Mouse (Mus musculus): ENCODE data around the gene Arid3b. TPM values are rescaled to one million over a fixed set of nuclear protein-coding genes. Genes with fewer than 3 reads are reported as not detected.

Gene Arid3b
- polyA plus RNA-seq, 1 experiment from 2014 or later = 12.3 TPM

DNA sequence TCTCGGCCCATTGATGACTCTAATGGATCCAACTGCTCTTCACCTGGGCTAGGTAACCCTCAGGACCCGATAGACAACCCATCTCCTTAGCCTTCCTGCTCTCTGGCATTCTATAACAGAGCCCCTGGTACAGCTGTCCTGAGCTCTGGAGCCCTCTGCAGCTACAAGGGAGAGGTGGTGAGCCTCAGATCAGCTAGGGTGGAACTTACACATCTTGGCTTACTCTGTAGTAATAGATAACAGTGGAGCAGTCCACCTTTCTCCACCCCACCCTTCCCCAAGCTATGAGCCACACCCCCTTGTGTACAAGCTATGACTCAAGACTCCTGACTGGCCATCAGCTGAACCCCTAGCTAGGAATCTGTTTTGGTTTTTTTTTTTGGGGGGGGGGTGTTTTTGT lies 65.8 kb downstream of the Arid3b start:
- H3K4me3 ChIP-seq = no peak overlapping the region
- WGBS = 98% methylated on average over 2 of the region's 2 CpGs

GRCm38 (mm10) chr9:57770214-57770613 lies 66.4 kb downstream of the Arid3b start:
- no peak for ATAC-seq
- peaks cover 12% of the 10 kb centered on the region for H3K4me1 ChIP-seq
- no peak overlapping the region for H3K9ac ChIP-seq
- 90% methylated on average over 1 of the region's 1 CpGs for WGBS
- no peak overlapping the region for H3K4me3 ChIP-seq
- H3K27ac ChIP-seq = no peak overlapping the region
- H3K4me2 ChIP-seq = no peak overlapping the region
- no peaks in the 10 kb centered on the region for H3K27me3 ChIP-seq
- no peaks in the 10 kb centered on the region for H3K9me3 ChIP-seq (replicated peaks)
- H3K36me3 ChIP-seq (ENCODE audit: poor library complexity, severe bottlenecking) = no peaks in the 10 kb centered on the region

More for the DNA sequence above, 65.8 kb downstream of the Arid3b start:
- ATAC-seq = no peak
- no peaks in the 10 kb centered on the region for H3K36me3 ChIP-seq (ENCODE audit: poor library complexity, severe bottlenecking)
- peaks cover 12% of the 10 kb centered on the region for H3K4me1 ChIP-seq
- H3K9ac ChIP-seq = no peak overlapping the region
- H3K4me2 ChIP-seq = no peak overlapping the region
- no peaks in the 10 kb centered on the region for H3K27me3 ChIP-seq
- H3K27ac ChIP-seq = no peak overlapping the region
- H3K9me3 ChIP-seq (replicated peaks) = no peaks in the 10 kb centered on the region

- Histone ChIP-seq H3K4me2 (no peak overlapping the region), H3K27ac (no peak overlapping the region), H3K9ac (no peak overlapping the region), H3K4me1 (peaks cover 12% of the 10 kb centered on the region), H3K27me3 (no peaks in the 10 kb centered on the region), H3K36me3 (ENCODE audit: poor library complexity, severe bottlenecking) (no peaks in the 10 kb centered on the region), H3K9me3 (replicated peaks) (no peaks in the 10 kb centered on the region), H3K4me3 (no peak overlapping the region)
- ATAC-seq = no peak
- 77% methylated on average over 2 of the region's 2 CpGs for WGBS
Observed at GRCm38 (mm10) chr9:57769539-57770069, 67.0 kb downstream of the Arid3b start.

GRCm38 (mm10) chr9:57767231-57767630 lies 69.4 kb downstream of the Arid3b start:
- ATAC-seq = no peak
- no peaks in the 10 kb centered on the region for H3K36me3 ChIP-seq (ENCODE audit: poor library complexity, severe bottlenecking)
- no peaks in the 10 kb centered on the region for H3K9me3 ChIP-seq (replicated peaks)
- WGBS = 96% methylated on average over 4 of the region's 4 CpGs
- H3K27ac ChIP-seq = no peak overlapping the region
- H3K4me3 ChIP-seq = no peak overlapping the region
- peaks cover 32% of the 10 kb centered on the region for H3K4me1 ChIP-seq
- no peaks in the 10 kb centered on the region for H3K27me3 ChIP-seq
- no peak overlapping the region for H3K4me2 ChIP-seq
- no peak overlapping the region for H3K9ac ChIP-seq

DNA sequence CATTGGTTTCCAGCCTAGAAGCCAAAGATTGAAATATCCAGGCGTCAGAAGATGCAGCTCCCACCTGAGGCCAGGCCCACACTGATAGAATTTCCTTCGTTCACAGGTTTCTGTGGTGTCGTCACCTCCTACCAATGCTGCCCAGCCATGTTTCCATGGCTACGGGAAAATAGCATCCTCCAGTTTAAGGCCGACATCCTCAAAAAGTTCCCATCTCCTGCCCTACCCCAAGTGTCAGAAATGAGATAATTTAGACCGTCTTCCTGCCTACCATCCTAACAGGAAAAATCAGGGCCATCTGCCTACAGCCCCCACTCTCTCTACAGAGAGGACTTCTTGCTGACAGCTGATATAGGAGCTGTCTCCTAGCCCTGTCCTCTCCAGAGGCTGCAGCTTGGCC lies 70.2 kb downstream of the Arid3b start:
- ATAC-seq = no peak
- Histone ChIP-seq H3K27ac (peak overlapping the region; percentile 99), H3K27me3 (no peaks in the 10 kb centered on the region), H3K9me3 (replicated peaks) (no peaks in the 10 kb centered on the region), H3K4me1 (peaks cover 40% of the 10 kb centered on the region), H3K4me3 (peak overlapping the region; percentile 95), H3K4me2 (peak overlapping the region; percentile 79), H3K36me3 (ENCODE audit: poor library complexity, severe bottlenecking) (peaks cover 4% of the 10 kb centered on the region), H3K9ac (peak overlapping the region; percentile 98)
- 36% methylated on average over 6 of the region's 6 CpGs for WGBS

DNA sequence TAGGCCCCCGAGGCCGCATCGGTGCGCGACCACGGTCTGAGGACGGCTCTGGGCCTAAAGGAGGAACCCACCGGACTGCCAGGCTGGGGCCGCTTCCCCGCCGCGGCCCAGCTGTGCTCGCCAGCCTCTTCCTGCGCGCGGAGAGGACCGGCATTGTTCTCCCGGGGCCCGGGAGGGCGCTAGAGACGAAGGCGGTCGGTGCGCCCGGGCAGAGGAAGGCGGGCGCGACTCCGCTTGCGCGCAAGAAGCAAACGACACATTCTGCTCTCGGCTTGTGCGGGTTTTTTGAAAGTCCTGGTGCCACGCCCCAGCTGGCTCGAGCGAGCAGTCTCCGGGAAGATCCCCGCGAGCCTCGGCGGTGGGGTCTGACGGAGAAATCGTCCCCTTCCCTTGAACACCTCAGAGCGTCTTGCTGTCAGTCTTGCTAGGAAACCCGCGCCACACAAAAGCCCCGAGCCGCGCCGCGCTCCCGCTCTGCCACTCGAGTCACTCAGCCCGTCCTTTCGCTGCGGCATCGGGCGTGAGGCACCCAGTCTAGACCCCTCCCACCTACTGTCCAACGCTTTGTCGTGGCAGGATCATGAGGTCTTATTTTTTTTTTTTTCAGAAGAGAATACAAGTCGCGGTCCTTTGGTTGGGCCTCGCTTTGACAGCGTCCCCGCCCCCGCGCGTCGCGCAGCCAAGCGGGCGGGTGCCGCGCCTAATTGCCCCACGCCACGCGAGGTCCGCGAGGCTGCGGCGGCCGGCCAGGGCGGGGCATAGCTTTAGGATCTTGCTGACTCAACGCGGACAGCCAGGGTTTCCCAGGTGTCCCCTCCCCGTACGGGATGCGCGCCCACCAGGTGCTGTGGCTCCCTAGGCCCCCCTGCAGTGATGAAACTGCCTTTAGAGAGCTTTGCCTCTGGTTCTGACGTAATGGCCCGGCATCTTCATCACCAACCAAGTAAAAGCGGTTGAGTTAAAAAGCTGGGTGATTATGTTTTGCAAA lies 70.9 kb downstream of the Arid3b start, which contains the start of gene Clk3:
Clk3 (minus strand) TSS at position 497 of the 988 bp plus-strand sequence.
- Histone ChIP-seq H3K36me3 (ENCODE audit: poor library complexity, severe bottlenecking) (peaks cover 11% of the 10 kb centered on the region), H3K9ac (peak within 1 kb of the TSS; percentile 98), H3K4me2 (peak within 1 kb of the TSS; percentile 79), H3K27me3 (no peaks in the 10 kb centered on the region), H3K4me3 (peak within 1 kb of the TSS; percentile 95), H3K4me1 (peaks cover 41% of the 10 kb centered on the region), H3K27ac (peak within 1 kb of the TSS; percentile 99), H3K9me3 (replicated peaks) (no peaks in the 10 kb centered on the region)
- peak; percentile 42 for ATAC-seq
- under 1% methylated on average over 89 of the region's 93 CpGs for WGBS

DNA sequence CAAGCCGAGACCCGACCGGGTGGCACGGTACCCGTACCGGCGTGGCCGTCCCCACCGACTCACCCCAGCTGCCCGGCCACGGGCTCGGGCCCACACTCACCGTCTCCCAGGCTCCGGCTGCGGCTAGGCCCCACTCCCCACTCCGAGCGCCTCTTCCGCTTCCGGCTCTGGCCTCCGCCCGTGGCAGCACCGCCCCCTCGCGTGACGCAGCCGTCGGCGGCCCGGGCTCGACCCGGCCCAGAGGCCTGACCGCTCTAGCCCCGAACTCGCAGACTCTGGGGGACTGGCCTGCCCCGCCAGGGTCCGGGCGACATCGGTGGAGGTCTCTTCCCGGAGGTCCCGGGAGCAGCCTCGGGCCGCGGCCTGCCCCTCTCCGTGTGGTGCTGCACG lies 71.6 kb downstream of the Arid3b start:
- peak overlapping the region; percentile 98 for H3K9ac ChIP-seq
- H3K27ac ChIP-seq = peak overlapping the region; percentile 99
- peaks cover 41% of the 10 kb centered on the region for H3K4me1 ChIP-seq
- peak overlapping the region; percentile 79 for H3K4me2 ChIP-seq
- WGBS = under 1% methylated on average over 44 of the region's 45 CpGs
- H3K4me3 ChIP-seq = peak overlapping the region; percentile 95
- no peaks in the 10 kb centered on the region for H3K27me3 ChIP-seq
- H3K36me3 ChIP-seq (ENCODE audit: poor library complexity, severe bottlenecking) = peaks cover 18% of the 10 kb centered on the region
- no peaks in the 10 kb centered on the region for H3K9me3 ChIP-seq (replicated peaks)
- ATAC-seq = peak; percentile 93

DNA sequence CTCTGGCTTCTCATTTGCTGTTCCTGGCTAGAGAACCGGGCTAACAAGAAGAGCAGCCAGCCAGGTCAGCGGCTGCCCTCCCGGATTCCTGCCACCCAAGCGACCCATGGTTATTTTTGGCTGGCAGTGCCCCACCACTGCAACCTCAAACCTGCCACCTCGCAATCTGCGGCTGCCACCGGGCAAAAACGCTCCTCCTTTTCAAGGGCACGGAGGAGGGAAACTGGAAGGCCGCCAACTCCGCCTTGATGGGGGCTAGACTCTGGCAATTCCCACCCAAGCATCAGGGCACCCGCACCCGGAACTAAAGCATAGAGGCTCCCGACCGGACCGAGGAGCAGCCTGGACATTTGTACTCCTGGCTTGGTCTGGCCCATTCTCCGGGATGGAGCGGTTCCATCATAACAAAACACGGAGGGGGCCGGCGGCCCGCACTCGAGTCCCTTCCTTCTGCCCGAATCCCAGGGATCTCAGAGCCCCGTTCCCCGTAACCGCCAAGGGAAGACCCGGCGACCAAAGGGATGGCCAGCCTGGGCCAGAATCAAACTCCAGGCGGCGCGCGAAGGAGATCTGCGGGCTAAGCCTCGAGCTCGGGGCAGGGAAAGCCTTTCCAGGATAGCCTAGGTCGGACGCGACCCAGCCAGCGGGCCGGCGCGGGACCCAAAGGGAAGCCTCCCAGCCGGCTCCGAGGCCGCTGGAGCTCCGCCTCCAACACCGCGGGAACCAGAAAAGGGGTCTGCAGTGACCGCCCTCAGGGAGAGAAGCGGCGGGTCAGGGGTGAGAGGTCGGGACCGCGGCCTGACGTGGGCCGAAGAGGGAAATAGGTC lies 72.2 kb downstream of the Arid3b start:
- H3K27me3 ChIP-seq = no peaks in the 10 kb centered on the region

DNA sequence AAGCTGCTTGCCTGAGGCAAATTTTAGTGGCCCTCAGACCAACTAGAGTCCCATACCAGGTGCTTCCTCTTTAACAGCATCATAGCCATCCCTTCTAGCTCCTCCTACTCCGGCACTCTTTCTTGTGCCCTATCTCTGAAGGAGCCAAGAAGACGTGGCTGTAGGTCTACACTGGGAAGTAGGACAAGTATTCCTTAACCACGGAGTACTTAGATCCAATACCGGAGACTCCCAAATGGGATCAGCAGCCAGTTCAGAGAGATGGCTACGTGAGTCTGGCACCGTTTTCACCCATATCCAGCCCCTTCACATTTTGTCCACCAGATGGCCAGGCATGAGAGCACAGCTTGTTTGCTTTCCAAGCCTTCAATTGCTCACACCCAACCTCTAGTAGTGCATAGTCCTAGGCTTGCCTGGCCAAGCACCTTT lies 74.0 kb downstream of the Arid3b start:
- Histone ChIP-seq H3K9ac (no peak overlapping the region; the same call in 1 of the 2 replicates), H3K4me3 (no peak overlapping the region)
- 64% methylated on average over 6 of the region's 6 CpGs for WGBS

More for the DNA sequence above, 72.2 kb downstream of the Arid3b start:
- WGBS = under 1% methylated on average over 54 of the region's 57 CpGs
- H3K27ac ChIP-seq = peak overlapping the region; percentile 99
- peaks cover 24% of the 10 kb centered on the region for H3K36me3 ChIP-seq (ENCODE audit: poor library complexity, severe bottlenecking)
- no peaks in the 10 kb centered on the region for H3K9me3 ChIP-seq (replicated peaks)
- peak overlapping the region; percentile 95 for H3K4me3 ChIP-seq
- peaks cover 41% of the 10 kb centered on the region for H3K4me1 ChIP-seq
- peak; percentile 61 for ATAC-seq
- H3K4me2 ChIP-seq = peak overlapping the region; percentile 79
- H3K9ac ChIP-seq = peak overlapping the region; percentile 98

DNA sequence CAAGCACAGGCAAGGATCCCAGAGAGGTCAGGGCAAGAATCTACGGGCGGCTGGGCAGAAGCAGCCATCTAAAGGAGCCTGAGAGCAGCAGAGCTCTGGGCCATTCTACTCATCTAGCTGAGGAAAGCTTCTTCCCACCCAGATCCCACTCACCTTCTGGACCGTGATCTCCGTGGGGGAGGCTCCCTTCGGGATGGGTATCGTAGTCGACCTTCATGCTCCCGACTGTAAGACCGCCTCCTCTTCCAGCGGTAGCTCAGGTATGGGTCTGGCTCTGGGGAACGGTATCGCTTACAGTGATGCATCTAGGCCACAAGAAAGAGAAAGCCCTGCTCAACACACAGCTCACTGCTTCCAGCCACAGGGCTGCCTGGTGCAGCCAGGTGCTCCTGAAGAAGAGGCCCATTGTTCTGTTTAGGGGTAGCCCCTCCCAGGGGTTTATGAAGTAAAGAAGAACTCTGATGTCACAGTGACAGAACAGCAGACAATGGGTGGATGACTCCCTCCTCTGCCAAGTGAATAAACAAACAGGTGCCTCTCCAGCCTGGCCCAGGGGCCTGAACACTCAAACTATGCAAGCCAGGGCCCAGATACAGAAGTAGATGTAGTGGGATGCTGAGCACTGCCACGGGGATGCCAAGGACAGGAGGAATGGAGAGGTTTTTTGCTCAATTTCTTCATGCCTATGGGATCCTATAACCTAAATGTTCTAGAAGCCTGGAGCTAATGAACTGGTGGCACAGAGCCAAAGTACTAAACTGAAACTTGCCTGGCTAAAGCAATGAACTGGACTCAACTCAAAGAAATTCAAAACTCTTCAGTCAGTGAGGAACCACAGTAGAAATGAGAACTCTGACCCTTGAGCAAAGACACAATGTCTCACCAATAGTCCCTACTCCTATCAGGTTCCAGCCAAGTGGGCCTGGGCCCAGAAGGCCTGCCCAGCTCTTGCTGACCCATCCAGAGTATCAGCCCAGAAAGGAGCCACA lies 74.7 kb downstream of the Arid3b start:
- H3K9ac ChIP-seq = peak overlapping the region; percentile 17; the same call in 1 of the 2 replicates
- WGBS = 91% methylated on average over 13 of the region's 13 CpGs
- H3K4me3 ChIP-seq = no peak overlapping the region
- no peaks in the 10 kb centered on the region for H3K27me3 ChIP-seq
- no peak for ATAC-seq
- H3K4me1 ChIP-seq = peaks cover 39% of the 10 kb centered on the region
- peaks cover 49% of the 10 kb centered on the region for H3K36me3 ChIP-seq (ENCODE audit: poor library complexity, severe bottlenecking)
- peak overlapping the region; percentile 79 for H3K4me2 ChIP-seq
- no peaks in the 10 kb centered on the region for H3K9me3 ChIP-seq (replicated peaks)
- no peak overlapping the region for H3K27ac ChIP-seq

More for the DNA sequence above, 74.0 kb downstream of the Arid3b start:
- Histone ChIP-seq H3K27me3 (no peaks in the 10 kb centered on the region), H3K4me2 (peak overlapping the region; percentile 79), H3K9me3 (replicated peaks) (no peaks in the 10 kb centered on the region), H3K27ac (no peak overlapping the region), H3K36me3 (ENCODE audit: poor library complexity, severe bottlenecking) (peaks cover 42% of the 10 kb centered on the region), H3K4me1 (peaks cover 41% of the 10 kb centered on the region)
- no peak for ATAC-seq
